Mouse (Mus musculus): Measurements from ENCODE around the gene Vmn2r118.

The Vmn2r118 gene

GRCm38 (mm10) chr17:55625092-55625491 is at the start of gene Vmn2r118:
Gene Vmn2r118, minus strand, starts transcription at chr17:55625192.
- no peak for DNase-seq (ENCODE audit: low spot score)

GRCm38 (mm10) chr17:55661099-55661498 is 36.1 kb upstream of the Vmn2r118 start:
- DNase-seq (ENCODE audit: low spot score) = no peak

- DNase-seq (ENCODE audit: low spot score) = no peak
Observed at GRCm38 (mm10) chr17:55590838-55591237, 34.2 kb downstream of the Vmn2r118 start.

GRCm38 (mm10) chr17:55561774-55562173 is 63.2 kb downstream of the Vmn2r118 start:
- DNase-seq (ENCODE audit: low spot score) = no peak

GRCm38 (mm10) chr17:55548476-55548875 is 76.5 kb downstream of the Vmn2r118 start:
- DNase-seq (ENCODE audit: low spot score) = no peak

Data from urinary bladder, postnatal 25 days (tissue).